ENCODE assay signal across 9 mouse cellular contexts in genomic region chr17:31937141-31937554, GRCm38 (mm10).
A peak's percentile ranks its signal among the peaks of the same experiment; 100 is the strongest.
DNase-seq lines count a peak whose midpoint lies in the region; ATAC-seq lines count a peak whose summit lies in the region.
"Had no signal": no experiment of that assay in that cellular context is flagged by ENCODE, and none has a peak within 500 bp of the region (broad histone marks: within the 10 kb centered on the region; RNA-seq: fewer than 3 reads in every experiment).

No protein-coding gene starts in this region.

- no peak overlapping the region for H3K9ac ChIP-seq in midbrain, embryonic 15.5 days
- H3K9ac ChIP-seq in embryonic facial prominence, embryonic 11.5 days (replicated peaks; ENCODE audit: low read length) = 0 out of 2 replicates have a peak overlapping the region, but pooled peaks have one; percentile 2
- H3K9ac ChIP-seq in intestine, embryonic 14.5 days (ENCODE audit: low read length) = no peak overlapping the region
- peak overlapping the region; percentile 29; the same call in 1 of the 2 replicates for H3K9ac ChIP-seq in lung, embryonic 15.5 days
- H3K9ac ChIP-seq: liver, embryonic 15.5 days had no signal

- peaks cover 20% of the 10 kb centered on the region for H3K4me1 ChIP-seq in midbrain, embryonic 10.5 days
- peaks cover 11% of the 10 kb centered on the region; the same call in 1 of the 2 replicates for H3K4me1 ChIP-seq in midbrain, embryonic 15.5 days
- no peaks in the 10 kb centered on the region; the same call in 1 of the 2 replicates for H3K4me1 ChIP-seq in embryonic facial prominence, embryonic 11.5 days (ENCODE audit: control insufficient read depth, insufficient read depth, low read length)
- H3K4me1 ChIP-seq in intestine, embryonic 14.5 days (replicated peaks; ENCODE audit: control insufficient read depth, insufficient read depth, low read length) = peaks cover 12% of the 10 kb centered on the region; the same call in 1 of the 2 replicates
- peaks cover 69% of the 10 kb centered on the region for H3K4me1 ChIP-seq in lung, embryonic 15.5 days

- ATAC-seq in midbrain, embryonic 15.5 days (replicated peaks) = no peak
- no peak for ATAC-seq in embryonic facial prominence, embryonic 11.5 days (replicated peaks; ENCODE audit: insufficient number of reproducible peaks, low FRiP score, low TSS enrichment, low read depth)
- no peak for ATAC-seq in intestine, embryonic 14.5 days (replicated peaks; ENCODE audit: low FRiP score, low TSS enrichment, low read depth)
- peak; percentile 90 for ATAC-seq in lung, embryonic 15.5 days (ENCODE audit: borderline replicate concordance, extremely low read depth, low FRiP score, low TSS enrichment)
- no peak for ATAC-seq in inflammation-experienced regulatory T-cells, adult 6 months

- no peaks in the 10 kb centered on the region for H3K27me3 ChIP-seq in midbrain, embryonic 10.5 days (ENCODE audit: low read depth, poor library complexity, severe bottlenecking)
- no peaks in the 10 kb centered on the region for H3K27me3 ChIP-seq in midbrain, embryonic 15.5 days (replicated peaks)
- no peaks in the 10 kb centered on the region for H3K27me3 ChIP-seq in embryonic facial prominence, embryonic 11.5 days (ENCODE audit: control insufficient read depth, insufficient read depth, low read length)
- no peaks in the 10 kb centered on the region for H3K27me3 ChIP-seq in intestine, embryonic 14.5 days (replicated peaks; ENCODE audit: control insufficient read depth, insufficient read depth, low read length)
- no peaks in the 10 kb centered on the region for H3K27me3 ChIP-seq in lung, embryonic 15.5 days
- H3K27me3 ChIP-seq: liver, embryonic 15.5 days had no signal

- 45% methylated on average over 3 of the region's 3 CpGs for WGBS in midbrain, embryonic 10.5 days
- WGBS in midbrain, embryonic 15.5 days = 37% methylated on average over 3 of the region's 3 CpGs
- WGBS in embryonic facial prominence, embryonic 11.5 days = 33% methylated on average over 3 of the region's 3 CpGs
- WGBS in intestine, embryonic 14.5 days = 32% methylated on average over 3 of the region's 3 CpGs
- 7% methylated on average over 3 of the region's 3 CpGs for WGBS in lung, embryonic 15.5 days

- H3K27ac ChIP-seq in midbrain, embryonic 10.5 days (replicated peaks) = peak overlapping the region; percentile 29; the same call in 1 of the 2 replicates
- no peak overlapping the region for H3K27ac ChIP-seq in midbrain, embryonic 15.5 days
- H3K27ac ChIP-seq in embryonic facial prominence, embryonic 11.5 days (replicated peaks; ENCODE audit: low read depth, low read length) = no peak overlapping the region
- peak overlapping the region; percentile 64 for H3K27ac ChIP-seq in intestine, embryonic 14.5 days (ENCODE audit: low read depth)
- H3K27ac ChIP-seq in lung, embryonic 15.5 days = peak overlapping the region; percentile 88
- H3K27ac ChIP-seq: liver, embryonic 15.5 days had no signal

- H3K36me3 ChIP-seq in midbrain, embryonic 10.5 days = no peaks in the 10 kb centered on the region
- H3K36me3 ChIP-seq in midbrain, embryonic 15.5 days (replicated peaks) = no peaks in the 10 kb centered on the region
- no peaks in the 10 kb centered on the region for H3K36me3 ChIP-seq in embryonic facial prominence, embryonic 11.5 days (replicated peaks; ENCODE audit: control insufficient read depth, insufficient read depth, low read depth, low read length)
- no peaks in the 10 kb centered on the region for H3K36me3 ChIP-seq in intestine, embryonic 14.5 days (ENCODE audit: control insufficient read depth, insufficient read depth, low read length)
- no peaks in the 10 kb centered on the region for H3K36me3 ChIP-seq in lung, embryonic 15.5 days
- H3K36me3 ChIP-seq: liver, embryonic 15.5 days had no signal

- no peaks in the 10 kb centered on the region for H3K9me3 ChIP-seq in midbrain, embryonic 10.5 days (replicated peaks)
- H3K9me3 ChIP-seq in midbrain, embryonic 15.5 days = no peaks in the 10 kb centered on the region
- H3K9me3 ChIP-seq in embryonic facial prominence, embryonic 11.5 days (replicated peaks; ENCODE audit: control insufficient read depth, low read length) = no peaks in the 10 kb centered on the region
- no peaks in the 10 kb centered on the region for H3K9me3 ChIP-seq in intestine, embryonic 14.5 days (ENCODE audit: control insufficient read depth, low read length)
- no peaks in the 10 kb centered on the region for H3K9me3 ChIP-seq in lung, embryonic 15.5 days
- H3K9me3 ChIP-seq: liver, embryonic 15.5 days had no signal

- no peak for DNase-seq in midbrain, embryonic 10.5 days (ENCODE audit: low spot score)
- DNase-seq in embryonic facial prominence, embryonic 11.5 days (ENCODE audit: low spot score) = peak; percentile 31
- DNase-seq in intestine, embryonic 14.5 days (ENCODE audit: low spot score) = no peak
- DNase-seq in layer of hippocampus, postnatal 25 days (ENCODE audit: extremely low spot score in 1 of 2, low spot score in 1 of 2) = no peak
- no peak for DNase-seq in cerebellum, adult 8-10 months

- no peak overlapping the region for H3K4me2 ChIP-seq in midbrain, embryonic 15.5 days
- H3K4me2 ChIP-seq in embryonic facial prominence, embryonic 11.5 days (ENCODE audit: low read depth, low read length) = no peak overlapping the region
- no peak overlapping the region for H3K4me2 ChIP-seq in intestine, embryonic 14.5 days (ENCODE audit: low read length)
- 0 out of 2 replicates have a peak overlapping the region, but pooled peaks have one; percentile 14 for H3K4me2 ChIP-seq in lung, embryonic 15.5 days
- H3K4me2 ChIP-seq: liver, embryonic 15.5 days had no signal

- no peak overlapping the region for H3K4me3 ChIP-seq in midbrain, embryonic 10.5 days
- no peak overlapping the region for H3K4me3 ChIP-seq in midbrain, embryonic 15.5 days
- H3K4me3 ChIP-seq in embryonic facial prominence, embryonic 11.5 days (ENCODE audit: low read depth, low read length) = no peak overlapping the region
- H3K4me3 ChIP-seq in intestine, embryonic 14.5 days (ENCODE audit: low read depth, low read length) = no peak overlapping the region
- no peak overlapping the region for H3K4me3 ChIP-seq in lung, embryonic 15.5 days
- H3K4me3 ChIP-seq: liver, embryonic 15.5 days had no signal

Comparison
In these comparisons a context has a peak if more than half of its experiments do, and no peak if none do; other contexts are left out.
1. H3K27ac ChIP-seq: peak in midbrain, embryonic 10.5 days (single experiment), intestine, embryonic 14.5 days (single experiment) and lung, embryonic 15.5 days (single experiment); none in midbrain, embryonic 15.5 days (single experiment) and embryonic facial prominence, embryonic 11.5 days (single experiment).
2. H3K9ac ChIP-seq: peak in embryonic facial prominence, embryonic 11.5 days (single experiment) and lung, embryonic 15.5 days (single experiment); none in midbrain, embryonic 15.5 days (single experiment) and intestine, embryonic 14.5 days (single experiment).